Mouse (Mus musculus) testis, adult 2 months (tissue): ENCODE results near the gene Abcb6. TPM values are rescaled to one million over a fixed set of nuclear protein-coding genes. Genes with fewer than 3 reads are reported as not detected.

Experiments
- H3K27ac ChIP-seq: fragments of 200-500 bp; 2 replicates; pipeline ENCODE4 v1.5.1; 2012; ENCODE audit warnings: low read depth, low read length; ENCODE audit not compliant: control insufficient read depth, insufficient read depth
- H3K27me3 ChIP-seq: fragments of 200-500 bp; 2 replicates; pipeline ENCODE4 v1.6.1; 2012; ENCODE audit warnings: mild to moderate bottlenecking, low read length, moderate library complexity; ENCODE audit not compliant: control insufficient read depth, insufficient read depth
- H3K36me3 ChIP-seq: fragments of 200-500 bp; 2 replicates; pipeline ENCODE4 v1.6.1; 2012; ENCODE audit warnings: mild to moderate bottlenecking, low read length; ENCODE audit not compliant: control insufficient read depth, insufficient read depth
- H3K4me1 ChIP-seq: fragments of 200-500 bp; 2 replicates; pipeline ENCODE4 v1.6.1; 2012; ENCODE audit warnings: low read length; ENCODE audit not compliant: control insufficient read depth, insufficient read depth
- H3K4me3 ChIP-seq: fragments of 200-500 bp; 2 replicates; pipeline ENCODE4 v1.5.1; 2012; ENCODE audit warnings: low read depth, mild to moderate bottlenecking, low read length, moderate library complexity, mixed read lengths; ENCODE audit not compliant: control insufficient read depth
- CTCF ChIP-seq: fragments of 200-500 bp; IDR thresholded peaks from 2 replicates; pipeline ENCODE4 v1.5.1; 2012; ENCODE audit warnings: low read depth, mild to moderate bottlenecking, inconsistent platforms, low read length, moderate library complexity; ENCODE audit not compliant: control insufficient read depth, insufficient read depth, insufficient replicate concordance
- POLR2A ChIP-seq: fragments of 200-500 bp; IDR thresholded peaks from 2 replicates; pipeline ENCODE4 v1.6.1; 2012; ENCODE audit warnings: low read depth, mild to moderate bottlenecking, inconsistent platforms, low read length, moderate library complexity; ENCODE audit not compliant: control insufficient read depth
- polyA plus RNA-seq: library from polyadenylated mRNA; depleted of rRNA; stranded (reverse); fragments of >200 nt; gene quantifications from 2 replicates; pipeline ENCODE4 v1.2.3, GENCODE M21; 2012; rRNA removed

Abcb6 gene
- polyA plus RNA-seq = 34.2 and 36.6 TPM in 2 replicates

DNA sequence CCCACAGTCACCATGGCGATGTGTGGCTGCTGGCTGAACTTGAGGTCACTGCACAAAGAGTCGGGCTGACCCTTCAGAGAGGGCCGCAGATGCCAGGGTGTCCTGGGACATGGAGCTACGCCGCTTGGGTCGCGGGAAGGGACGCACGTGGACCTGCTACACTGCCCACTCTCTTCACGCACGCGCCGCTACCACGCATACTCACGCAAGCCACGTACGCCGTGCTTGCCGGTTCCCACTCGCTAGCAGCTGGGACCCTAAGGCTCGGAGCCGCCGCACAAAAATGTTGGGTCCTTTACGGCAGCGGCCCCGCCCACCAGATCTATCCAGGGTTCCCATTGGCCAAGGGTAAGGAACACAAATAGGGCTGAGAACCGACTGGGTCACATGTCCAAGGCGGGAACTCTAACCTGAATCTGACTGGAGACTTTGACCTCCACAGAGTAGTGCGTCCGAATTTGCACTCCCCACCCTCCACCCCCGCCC is at the start of gene Abcb6:
TSS of gene Abcb6 (minus strand) at position 288 of the 486 bp plus-strand sequence.
- Histone ChIP-seq H3K36me3 (no peaks in the 10 kb centered on the region), H3K4me1 (peaks cover 11% of the 10 kb centered on the region), H3K27ac (peak within 1 kb of the TSS; percentile 39), H3K27me3 (no peaks in the 10 kb centered on the region), H3K4me3 (peak within 1 kb of the TSS; percentile 77)
- TF ChIP-seq CTCF (no peak), POLR2A (peak; percentile 70; the same call in 1 of the 2 replicates)

DNA sequence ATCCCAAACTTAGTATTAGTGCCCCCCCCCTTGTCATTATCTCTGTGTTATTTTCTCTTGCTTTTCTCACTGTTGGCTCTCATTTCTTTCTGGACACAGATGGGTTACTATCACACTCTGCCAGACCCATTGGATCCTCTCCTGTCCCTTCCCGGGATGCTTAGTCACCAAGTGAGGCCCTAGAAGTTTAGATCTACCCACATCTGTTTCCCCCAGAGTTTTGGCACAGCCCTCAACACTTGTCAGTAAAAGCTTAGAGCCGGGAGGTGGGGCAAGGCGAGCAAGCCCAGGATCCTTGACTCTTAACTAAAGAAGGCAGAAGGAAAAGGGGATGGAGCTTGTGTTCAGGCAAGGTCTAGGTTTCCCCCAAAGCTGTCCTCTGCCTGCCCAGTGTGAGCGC is 49.0 kb upstream of the Abcb6 start:
- Histone ChIP-seq H3K27me3 (no peaks in the 10 kb centered on the region), H3K4me3 (no peak overlapping the region), H3K4me1 (no peaks in the 10 kb centered on the region), H3K27ac (no peak overlapping the region), H3K36me3 (no peaks in the 10 kb centered on the region)
- TF ChIP-seq POLR2A (no peak), CTCF (no peak)

DNA sequence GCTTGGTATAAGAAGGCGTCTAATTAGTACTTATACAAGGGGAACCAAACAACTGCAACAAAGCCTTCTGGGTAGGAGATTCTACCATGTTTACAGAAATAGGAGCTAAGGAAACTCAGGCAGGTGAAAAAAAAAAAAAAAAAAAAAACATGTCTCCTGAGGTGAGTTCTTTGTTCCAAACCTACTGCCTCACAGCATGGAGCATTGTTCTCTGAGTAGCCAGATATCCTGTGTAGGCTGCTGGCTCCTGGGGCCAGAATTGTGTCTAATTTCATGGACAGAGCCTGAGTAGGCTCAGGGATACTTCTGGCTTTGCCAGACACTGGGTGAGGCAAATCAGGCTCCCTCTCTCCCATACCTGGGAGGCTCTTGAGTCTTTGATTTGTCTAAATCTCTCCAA is 47.5 kb upstream of the Abcb6 start:
- no peaks in the 10 kb centered on the region for H3K4me1 ChIP-seq
- H3K27ac ChIP-seq = no peak overlapping the region
- H3K27me3 ChIP-seq = no peaks in the 10 kb centered on the region
- H3K4me3 ChIP-seq = no peak overlapping the region
- no peaks in the 10 kb centered on the region for H3K36me3 ChIP-seq
- TF ChIP-seq POLR2A (no peak), CTCF (no peak)

DNA sequence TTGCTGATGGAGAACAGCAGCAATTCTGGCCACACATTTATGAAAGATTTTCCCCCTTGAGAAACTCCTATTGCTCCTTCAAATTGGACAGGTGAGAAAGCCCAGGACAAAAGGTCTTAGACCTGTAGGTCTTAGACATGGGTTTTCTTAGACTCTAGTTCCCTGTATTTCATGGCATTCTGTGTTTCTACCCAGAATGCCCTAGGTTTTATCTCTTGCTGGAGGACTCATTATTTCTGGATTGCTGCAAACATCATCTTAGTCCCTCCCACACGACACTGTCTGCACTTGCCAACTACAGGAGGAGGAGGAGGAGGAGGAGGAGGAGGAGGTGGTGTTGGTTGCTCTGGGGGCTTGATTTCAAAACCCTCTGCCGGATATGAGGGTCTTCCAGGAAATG is 45.9 kb upstream of the Abcb6 start:
- TF ChIP-seq CTCF = no peak
- no peak for TF ChIP-seq POLR2A
- Histone ChIP-seq H3K4me1 (no peaks in the 10 kb centered on the region), H3K36me3 (no peaks in the 10 kb centered on the region), H3K4me3 (no peak overlapping the region), H3K27me3 (no peaks in the 10 kb centered on the region), H3K27ac (no peak overlapping the region)

DNA sequence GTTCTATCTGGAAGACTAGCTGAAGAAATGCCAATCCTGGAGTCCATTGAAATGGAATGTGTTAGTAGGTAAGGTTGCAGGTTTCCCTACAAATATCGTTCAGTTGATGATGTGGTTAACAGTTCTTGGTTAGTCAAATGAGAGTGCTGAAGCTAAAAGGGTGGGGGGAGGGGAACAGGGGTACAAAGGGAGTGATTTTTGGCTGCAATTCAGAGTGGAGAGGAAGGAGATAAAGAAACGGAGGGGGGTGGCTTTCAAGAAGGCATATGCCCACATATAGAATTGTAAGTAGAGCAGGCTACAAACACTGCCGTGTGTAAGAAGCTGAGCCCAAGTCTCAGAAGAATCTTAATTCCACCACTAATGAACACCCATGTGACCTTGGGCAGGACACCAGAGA is 45.3 kb upstream of the Abcb6 start:
- Histone ChIP-seq H3K36me3 (no peaks in the 10 kb centered on the region), H3K27ac (no peak overlapping the region), H3K4me1 (no peaks in the 10 kb centered on the region), H3K27me3 (no peaks in the 10 kb centered on the region; the same call in 1 of the 2 replicates), H3K4me3 (no peak overlapping the region)
- no peak for TF ChIP-seq CTCF
- TF ChIP-seq POLR2A = no peak

DNA sequence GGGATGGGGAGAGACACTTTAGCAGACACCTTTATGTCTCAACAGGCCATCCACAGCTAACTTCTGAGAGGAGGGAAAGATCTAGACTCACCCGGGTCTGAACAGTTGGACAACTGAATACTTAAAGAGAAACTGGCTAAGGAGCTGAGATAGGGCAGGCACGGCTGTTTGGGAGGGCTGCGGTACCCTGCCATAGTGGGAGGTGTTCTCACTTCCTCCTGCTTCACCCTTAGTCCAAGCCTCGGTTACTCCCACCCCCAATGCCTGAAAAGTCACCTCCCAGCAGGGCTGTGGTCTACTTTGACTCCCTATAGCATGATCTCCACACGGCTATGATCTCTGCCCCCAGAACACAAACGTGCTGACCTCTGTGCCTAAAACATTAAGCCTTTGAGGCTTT is 43.3 kb upstream of the Abcb6 start:
- TF ChIP-seq POLR2A = no peak
- no peak for TF ChIP-seq CTCF
- Histone ChIP-seq H3K4me1 (peaks cover 9% of the 10 kb centered on the region), H3K4me3 (no peak overlapping the region), H3K36me3 (no peaks in the 10 kb centered on the region), H3K27me3 (peaks cover 2% of the 10 kb centered on the region), H3K27ac (no peak overlapping the region)

DNA sequence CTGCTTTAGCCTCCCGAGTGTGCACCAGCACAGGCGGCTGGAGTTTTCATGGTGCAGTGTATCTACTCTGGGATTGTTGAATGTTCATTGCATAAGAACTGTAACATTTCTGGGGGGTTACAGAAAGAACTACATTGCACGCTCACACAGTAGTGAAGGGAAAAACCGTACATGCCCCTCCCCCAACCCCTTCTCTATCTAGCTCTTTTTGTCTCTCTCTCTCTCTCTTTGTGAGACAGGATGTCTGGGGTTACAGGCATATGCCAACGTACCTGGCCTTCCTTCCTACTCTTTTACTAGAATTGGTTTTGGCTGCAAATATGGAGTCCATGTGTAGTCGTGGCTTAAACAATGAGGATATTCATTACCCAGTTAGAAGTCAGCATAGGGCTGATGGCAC is 42.7 kb upstream of the Abcb6 start:
- no peaks in the 10 kb centered on the region for H3K36me3 ChIP-seq
- H3K4me1 ChIP-seq = peaks cover 16% of the 10 kb centered on the region
- no peak for TF ChIP-seq CTCF
- no peak for TF ChIP-seq POLR2A
- no peak overlapping the region for H3K4me3 ChIP-seq
- H3K27me3 ChIP-seq = peaks cover 4% of the 10 kb centered on the region
- H3K27ac ChIP-seq = no peak overlapping the region

DNA sequence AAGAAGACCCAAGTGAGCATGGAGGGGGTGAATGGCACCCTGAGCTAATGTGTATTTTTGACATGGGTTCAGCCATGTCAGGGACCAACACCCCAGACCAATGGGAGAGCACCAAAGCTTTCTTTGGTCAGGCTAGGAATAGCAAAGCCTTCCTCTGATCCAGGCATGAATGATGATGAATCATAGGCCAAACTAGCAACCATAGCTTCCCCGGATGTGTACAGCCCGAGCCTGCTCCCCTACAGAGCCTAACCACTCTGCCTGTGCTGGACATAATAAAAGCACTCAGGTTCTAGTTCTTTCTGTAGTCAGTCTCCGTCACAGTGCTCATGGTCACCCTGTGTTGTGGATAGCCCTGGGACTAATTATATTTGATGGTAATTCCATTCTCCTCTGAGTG is 41.3 kb upstream of the Abcb6 start:
- H3K27me3 ChIP-seq = peaks cover 4% of the 10 kb centered on the region
- no peaks in the 10 kb centered on the region for H3K36me3 ChIP-seq
- H3K4me3 ChIP-seq = no peak overlapping the region
- TF ChIP-seq POLR2A (no peak), CTCF (no peak)
- no peak overlapping the region for H3K27ac ChIP-seq
- H3K4me1 ChIP-seq = peaks cover 18% of the 10 kb centered on the region
